Mouse (Mus musculus) ovary, postnatal 36 days (tissue): ENCODE measurements around the gene Mcts2.
"Not testable (repeated sequence)": the region's sequence is repeated elsewhere in the genome, so short reads cannot be mapped to it uniquely, and the experiment has no call there.

Source experiments
- DNase-seq: peaks from one replicate; pipeline ENCODE4 v3.0.0; 2022; ENCODE audit warnings: low spot score, mixed read lengths

Mcts2 gene

DNA sequence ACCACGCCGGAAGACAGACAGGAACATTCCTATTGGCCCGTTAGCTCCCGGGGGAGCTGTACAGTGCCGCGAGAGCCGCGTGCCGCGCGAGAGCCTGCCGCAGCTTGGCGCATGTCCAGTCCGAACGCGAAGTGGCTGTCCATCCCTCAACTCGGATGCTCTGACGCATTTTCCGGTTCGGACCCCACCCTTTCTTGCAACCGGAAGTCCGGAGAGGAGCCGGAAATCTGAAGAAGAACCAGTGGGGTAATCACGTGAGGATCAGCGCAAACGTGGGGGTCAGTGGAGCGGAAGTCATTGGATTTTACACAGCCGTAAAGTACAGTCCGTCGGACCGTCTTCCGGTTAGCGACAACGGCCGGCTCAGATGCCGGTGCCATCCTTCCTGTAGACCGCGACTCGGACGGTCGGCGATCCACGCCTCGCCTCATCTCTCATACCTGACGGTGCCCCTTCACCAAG, at the start of gene Mcts2:
TSS of gene Mcts2 (plus strand) at position 230 of the 462 bp plus-strand sequence.
- peak; percentile 91 for DNase-seq

DNA sequence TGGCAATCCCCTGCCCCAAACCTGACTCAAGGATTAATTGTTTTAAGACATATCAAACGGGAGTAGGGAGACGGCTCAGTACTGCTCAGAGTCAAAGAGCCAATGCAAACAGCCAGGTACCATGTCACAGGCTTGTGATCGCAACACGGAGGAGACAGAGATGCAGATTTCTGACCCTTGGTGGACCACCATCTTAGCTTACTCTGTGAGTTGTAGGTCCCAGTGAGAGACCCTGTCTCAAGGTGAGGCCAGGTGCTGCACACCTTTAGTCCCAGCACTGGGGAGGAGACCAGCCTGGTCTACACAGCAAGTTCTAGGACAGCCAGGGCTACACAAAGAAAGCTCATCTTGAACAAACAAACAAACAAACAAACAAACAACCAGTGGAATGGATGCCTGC, 49.5 kb upstream of the Mcts2 start:
- DNase-seq = no peak

DNA sequence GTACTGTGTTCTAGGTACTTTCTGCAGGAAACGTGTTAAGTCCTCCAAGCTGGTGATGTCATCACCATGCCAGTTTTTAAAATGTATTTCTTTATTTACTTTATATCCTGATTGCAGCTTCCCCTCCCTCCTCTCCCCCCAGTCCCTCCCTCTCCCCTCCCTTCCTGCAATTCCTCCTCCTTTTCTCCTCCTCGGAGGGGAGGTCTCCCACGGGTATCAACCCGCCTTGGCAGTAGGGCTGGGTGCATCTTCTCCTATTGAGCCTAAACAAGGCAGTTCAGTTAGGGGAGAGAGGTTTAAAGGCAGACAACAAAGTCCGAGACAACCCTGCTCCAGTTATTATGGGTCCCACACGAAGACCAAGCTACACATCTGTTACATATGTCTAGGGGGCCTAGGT, 48.0 kb upstream of the Mcts2 start:
- DNase-seq = no peak

DNA sequence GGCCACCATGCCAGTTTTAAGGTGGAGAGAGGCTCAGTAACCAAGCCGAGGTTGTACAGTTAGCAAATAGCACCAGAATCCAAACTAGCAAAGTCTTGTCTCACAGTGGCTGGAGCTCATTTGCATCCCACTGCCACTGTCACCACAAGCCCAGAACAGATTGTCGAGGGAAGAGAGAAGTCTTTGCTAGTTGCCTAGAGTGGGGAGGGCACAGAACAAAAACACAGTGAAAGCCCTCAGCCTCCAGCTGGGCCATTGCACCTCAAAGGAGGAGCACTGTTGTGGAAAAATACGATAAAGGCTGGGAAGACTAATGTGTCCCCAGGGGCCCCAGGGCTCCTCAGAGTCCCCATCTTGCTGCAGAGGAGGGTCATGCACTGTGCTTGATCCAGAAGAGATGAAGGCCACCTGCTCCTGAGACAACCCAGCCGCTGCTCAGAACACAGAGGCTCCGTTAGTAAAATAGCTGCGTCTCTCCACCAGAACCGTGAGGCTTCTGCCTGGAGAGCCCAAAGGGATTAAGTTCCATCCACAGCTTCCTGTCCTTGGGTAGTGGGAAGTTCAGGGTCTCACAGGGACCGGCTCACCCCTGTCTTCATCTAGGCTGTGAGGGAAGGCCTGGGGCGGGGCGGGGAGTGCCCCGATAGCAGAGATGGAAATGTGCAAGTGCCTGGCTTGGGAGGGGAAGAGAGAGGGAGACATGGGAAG, 47.3 kb upstream of the Mcts2 start:
- DNase-seq = peak; percentile 60

DNA sequence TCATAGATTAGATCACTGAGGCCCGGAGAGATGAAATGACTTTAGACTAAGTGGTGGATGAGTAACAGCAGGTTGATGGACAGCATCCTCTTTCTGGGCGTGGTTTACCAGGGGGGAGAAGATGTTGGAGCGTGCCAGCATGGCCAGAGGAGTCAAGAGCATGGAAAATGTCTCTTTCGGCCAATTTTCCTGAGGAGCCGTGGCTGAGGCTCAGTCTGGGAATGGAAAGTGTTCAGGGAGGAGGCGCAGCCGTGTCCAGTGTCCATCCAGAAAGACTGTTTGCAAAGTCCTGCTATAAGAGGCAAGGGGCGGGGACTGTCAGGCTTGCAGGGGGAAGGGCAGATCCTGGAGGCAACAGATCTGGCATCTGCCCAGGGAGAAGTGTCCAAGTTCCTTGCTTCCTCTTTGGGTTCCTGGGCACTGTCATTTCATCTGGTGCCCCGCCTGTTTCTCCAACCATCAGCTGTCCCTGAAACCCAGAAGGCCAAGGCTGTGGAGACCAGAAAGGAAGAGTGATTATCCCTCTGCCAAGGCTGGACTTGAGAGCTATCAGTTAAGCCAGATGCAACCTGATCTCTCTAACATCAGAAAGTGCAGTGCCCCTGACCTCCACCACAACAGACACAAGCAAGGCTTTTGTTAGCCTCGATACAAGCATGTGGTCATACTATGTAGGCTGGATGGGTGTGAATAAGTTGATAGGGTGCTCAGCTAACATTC, 33.8 kb upstream of the Mcts2 start:
- peak; percentile 26 for DNase-seq

DNA sequence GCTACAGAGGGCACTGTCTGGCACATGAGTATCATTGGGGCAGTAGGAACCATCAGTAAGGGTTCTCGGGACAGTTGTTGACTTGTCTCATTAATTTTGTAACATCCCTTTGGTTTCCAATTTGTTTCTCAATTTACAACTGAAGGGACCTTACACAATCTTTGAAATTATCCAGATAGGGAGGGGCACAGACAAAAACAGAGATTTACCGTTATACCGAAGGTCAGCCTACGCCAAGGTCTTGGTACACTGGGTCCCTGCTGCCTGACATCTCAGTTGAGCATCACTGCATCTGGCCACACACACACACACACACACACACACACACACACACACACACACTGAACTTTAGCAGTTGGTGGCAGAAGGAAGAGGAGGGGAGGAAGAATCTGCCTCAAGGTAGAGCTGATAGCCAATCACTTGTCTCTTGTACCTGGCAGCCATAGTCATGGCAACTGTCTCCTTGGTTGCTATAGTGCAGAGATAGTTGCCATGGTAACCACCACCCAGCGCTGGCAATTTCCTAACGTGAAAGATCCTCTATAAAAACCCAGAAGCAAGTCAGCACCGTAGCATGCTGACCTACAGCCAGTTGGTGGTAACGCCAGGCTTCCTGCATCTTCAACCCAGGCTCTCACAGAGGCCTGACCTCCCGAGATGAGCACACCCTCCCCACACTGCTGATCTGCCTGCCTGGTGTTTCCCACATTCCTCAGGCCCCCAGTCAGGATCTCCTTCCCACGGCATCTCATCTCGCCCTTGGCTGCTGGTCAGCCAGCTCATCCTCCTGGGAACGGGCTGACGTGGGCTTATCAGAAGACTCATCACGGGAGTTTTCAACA, 32.7 kb upstream of the Mcts2 start:
- no peak for DNase-seq

DNA sequence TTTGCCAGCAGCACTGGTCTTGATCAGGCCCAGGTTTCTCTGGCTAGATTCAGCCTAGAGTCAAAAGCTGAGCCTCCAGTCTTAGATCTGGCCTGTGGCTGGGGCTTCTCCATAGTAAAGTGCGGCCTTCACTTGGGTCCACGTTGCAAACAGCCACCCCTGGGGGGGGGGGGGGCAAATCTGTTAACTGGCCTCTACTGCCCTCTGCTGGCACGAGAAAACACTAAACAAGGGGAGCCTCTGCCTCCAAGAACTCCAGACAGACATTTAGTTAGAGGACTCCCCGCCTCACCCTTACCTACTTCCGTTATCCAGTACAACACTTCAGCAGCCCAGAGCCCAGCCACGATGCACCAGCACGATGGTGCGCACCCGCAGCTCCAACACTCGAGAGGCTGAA, 29.4 kb upstream of the Mcts2 start:
- DNase-seq = no peak

DNA sequence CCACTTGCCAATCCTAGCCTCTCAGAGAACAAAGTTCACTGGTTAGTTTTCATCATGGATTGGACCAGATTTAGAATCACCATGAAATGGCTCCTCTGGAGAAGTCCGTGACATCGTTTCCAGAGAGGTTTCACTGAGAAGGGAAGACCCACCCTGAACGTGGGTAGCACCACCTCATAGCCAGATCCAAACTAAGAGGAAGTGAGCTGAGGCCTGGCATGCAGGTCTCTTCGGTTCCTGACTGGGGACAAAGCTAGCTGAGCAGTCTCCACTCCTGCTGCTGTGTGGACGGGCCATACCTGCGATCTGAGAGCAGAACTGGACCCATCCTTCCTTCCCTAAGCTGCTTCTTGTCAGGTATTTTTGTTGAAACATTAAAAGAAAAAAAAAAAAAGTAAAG, 25.7 kb upstream of the Mcts2 start:
- no peak for DNase-seq

DNA sequence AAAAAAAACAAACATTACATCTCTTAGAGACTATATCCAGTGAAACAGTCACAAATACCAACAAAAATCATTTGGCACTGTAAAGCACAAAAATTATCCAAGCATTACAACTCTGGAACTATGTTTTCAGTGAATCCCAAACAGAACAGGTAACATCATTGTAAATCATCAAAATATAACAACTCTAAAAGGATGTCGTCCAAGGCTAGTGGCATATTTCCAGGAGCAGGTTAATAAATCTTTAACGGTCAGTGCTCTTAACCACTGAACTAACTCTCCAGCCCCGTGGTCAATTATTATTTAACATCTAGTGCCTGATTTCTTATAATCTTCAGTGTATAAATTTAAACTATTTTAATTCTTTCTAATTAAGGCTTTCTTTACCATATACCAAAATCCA, 20.6 kb upstream of the Mcts2 start:
- not testable (repeated sequence) for DNase-seq

DNA sequence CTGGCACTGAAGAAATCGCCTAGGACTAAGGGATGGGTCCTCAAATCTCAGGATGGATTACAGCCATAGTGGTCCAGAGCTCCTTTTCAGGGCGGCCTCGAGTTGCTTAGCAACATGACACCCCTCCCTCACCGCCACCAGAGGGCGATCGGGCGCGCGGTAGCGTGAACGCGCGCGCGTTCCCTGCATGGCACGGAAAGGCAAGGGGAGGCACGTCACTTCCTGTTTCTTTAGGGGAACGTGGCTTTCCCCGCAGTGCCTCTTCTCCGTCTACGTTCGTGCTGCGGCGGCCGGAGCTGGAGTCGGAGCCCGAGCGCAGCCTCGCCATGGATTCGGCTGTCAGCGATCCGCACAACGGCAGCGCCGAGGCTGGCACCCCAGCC, 17.6 kb upstream of the Mcts2 start, which contains the start of gene H13:
TSS of gene H13 (plus strand) at position 206 of the 383 bp plus-strand sequence.
- peak; percentile 90 for DNase-seq

DNA sequence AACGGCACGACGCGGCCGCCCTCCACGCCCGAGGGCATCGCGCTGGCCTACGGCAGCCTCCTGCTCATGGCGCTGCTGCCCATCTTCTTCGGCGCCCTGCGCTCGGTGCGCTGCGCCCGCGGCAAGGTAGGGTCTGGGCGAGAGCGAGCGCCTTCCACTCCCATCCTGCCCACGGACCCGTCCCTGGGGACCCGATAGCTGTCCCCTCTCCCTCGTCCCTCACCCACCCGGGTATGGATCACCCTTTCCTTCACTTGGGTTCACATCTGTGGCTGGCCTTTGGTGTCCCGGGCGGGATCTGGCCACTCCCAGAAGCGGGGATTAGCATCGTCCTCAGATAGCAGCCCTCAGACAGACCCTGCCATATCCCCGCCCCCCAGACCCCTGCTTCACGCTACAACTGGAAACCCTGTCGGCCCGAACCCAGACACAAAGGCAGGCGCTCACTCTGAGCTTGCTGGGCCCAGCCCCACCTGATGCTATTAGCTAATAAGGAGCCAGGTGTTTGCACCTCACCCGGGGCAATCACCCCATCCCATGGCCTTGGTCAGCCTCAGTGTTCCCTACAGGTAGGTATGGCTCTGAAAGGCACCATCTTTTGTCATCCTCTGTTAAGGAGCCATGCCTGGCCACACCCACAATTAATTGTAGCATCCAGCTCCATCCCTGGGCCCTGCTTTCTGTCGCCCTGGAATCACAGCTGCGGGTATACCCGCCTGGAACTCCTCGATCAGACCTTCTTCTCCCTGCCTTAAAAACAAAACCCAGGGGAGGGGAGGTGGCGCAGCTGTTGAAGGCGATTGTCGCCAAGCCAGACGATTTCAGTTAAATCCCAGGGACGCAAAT, 17.0 kb upstream of the Mcts2 start:
- DNase-seq = no peak

DNA sequence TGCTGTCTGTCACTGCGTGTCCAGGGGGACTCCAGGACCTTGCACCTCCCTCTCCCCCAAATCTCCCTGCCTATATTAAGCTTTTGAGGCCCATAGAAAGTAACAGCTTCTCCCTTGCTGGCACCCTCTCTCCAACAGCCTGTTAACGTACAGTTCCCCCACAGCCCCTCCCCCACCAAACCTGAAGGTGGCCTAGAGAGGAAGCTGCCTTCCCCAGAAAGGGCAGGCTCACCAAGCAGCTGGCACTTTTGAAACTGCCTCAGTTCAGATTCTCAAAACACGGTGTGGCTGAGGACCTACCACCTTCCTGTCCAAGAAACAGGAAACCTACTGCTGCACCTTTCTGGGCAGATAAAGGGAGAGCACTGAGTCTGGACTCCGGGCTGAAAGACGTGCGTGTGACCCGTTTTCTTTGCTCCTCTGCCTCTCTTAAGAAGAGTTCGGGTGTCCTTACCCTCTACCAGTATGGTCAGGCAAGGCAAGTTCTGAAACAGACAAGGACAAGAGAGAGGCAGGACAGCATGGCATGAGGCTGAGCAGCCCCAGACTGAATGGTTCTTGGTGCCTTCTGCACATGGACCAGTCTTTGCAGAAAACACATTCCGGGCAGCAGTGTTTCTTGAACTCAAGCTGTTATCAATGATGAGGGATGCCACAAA, 15.7 kb upstream of the Mcts2 start:
- DNase-seq = no peak

DNA sequence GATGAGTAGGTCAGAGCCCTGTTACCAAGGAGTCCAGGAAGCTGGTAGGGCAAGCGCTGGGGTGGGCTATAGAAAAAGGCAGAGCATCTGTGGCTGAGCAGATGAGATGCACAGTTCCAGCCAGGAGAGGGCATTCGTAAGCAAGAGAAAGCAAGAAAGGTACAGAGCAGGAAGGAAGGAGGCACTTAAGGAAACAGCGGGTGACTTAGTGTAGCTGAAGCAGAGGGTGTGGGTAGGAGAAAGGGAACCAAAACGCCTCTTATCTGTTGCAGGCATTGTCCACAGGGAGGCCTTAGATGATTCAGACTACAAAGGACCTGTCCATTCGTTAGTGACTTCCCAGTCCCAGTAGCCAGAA, 15.2 kb upstream of the Mcts2 start:
- no peak for DNase-seq

DNA sequence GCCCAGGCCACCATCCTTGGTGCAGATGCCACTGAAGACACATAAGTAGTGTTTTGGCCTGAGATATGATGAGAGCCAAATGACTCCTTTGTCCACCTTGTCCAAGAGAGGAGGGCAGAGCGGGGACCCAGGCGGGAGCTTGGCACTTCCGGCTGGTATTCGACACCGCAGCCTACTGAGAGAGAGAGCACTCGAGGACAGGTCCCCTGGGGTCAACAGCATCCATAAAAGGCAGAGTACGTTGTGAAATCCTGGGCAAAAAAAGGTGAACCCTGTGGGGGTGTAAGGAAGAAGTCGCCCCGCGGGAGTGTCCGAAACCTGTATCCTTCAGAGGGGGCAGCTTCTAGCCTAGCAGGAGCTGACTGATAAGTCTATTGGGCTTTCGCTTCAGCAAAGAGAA, 14.7 kb upstream of the Mcts2 start:
- DNase-seq = no peak

DNA sequence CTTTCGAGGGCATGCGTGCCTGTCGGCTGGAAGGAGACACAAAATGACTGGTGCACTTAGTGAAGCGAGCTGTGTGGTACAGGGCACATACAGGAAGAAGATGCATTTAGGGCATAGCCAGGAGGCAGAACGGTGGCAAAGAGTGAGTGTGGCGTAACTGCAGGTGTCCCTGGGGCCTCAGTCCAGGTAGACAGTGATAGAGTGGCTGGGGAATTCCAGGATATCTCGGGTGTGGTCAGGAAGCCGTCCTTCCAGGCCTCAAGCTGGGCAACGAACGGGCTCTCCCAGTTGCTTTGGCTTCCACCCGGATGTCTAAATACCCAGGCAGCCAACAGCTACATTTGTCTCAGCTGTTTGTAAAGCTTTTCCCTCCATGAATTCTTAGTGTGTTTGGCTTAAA, 12.7 kb upstream of the Mcts2 start:
- DNase-seq = no peak

DNA sequence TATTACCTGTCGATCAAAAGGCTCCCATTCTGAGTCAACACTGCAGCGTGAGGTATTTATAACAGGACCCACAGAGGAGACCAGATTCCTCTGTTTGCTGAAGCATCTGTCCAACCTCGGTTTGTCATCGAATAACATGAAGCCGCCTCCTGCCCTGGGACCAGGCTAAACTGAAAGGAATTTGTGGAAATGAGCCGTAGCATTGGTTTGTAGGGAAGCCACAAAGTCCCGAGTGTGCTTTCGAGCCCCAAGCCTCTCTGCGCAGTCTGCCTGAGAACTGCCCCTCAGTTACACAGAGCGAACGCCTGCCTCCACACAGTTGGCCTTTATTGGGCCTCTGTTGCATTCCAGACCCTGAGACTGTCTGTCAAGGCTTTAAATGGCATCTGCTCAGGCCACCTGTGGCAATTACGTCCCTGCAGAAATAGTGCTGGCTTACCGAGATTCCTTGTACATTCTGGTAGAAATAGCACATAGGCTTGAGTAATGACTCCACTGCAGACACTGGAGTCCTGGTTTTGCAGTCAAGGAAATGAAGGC, 11.5 kb upstream of the Mcts2 start:
- no peak for DNase-seq

DNA sequence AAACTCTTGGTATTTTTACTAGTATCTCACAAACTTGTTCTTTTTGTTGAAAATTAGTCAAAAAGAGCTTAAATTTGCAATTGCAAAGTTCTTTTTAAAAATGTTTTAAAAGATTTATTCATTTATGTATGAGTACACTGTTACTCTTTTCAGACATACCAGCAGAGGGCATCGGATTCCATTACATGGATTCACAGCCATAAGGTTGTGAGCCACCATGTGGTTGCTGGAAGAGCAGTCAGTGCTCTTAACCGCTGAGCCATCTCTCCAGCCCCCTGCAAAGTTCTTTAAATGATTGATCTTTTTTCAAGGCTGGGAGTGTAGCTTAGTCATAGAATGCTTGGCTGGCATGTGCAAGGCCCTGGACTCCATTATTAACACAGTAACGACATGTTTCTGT, 8.5 kb upstream of the Mcts2 start:
- DNase-seq = no peak

DNA sequence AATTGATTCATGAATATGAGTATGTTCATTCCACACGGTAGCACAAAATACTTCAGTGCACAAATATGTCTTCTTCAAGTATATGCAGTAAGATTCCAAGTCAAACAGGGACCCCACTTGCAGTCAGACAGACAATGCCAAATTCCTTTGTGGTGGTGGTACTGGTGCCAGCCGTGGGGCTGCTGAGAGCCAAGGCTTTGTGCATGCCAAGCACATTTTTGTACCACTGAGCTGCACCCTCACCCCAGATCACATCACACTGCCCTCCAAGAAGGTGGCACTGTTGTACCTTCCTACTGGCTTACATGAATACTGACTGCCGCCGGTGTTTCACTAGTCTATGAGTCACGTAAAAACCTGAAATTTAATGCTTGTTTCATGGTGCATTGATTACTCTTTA, 7.9 kb upstream of the Mcts2 start:
- DNase-seq = no peak

DNA sequence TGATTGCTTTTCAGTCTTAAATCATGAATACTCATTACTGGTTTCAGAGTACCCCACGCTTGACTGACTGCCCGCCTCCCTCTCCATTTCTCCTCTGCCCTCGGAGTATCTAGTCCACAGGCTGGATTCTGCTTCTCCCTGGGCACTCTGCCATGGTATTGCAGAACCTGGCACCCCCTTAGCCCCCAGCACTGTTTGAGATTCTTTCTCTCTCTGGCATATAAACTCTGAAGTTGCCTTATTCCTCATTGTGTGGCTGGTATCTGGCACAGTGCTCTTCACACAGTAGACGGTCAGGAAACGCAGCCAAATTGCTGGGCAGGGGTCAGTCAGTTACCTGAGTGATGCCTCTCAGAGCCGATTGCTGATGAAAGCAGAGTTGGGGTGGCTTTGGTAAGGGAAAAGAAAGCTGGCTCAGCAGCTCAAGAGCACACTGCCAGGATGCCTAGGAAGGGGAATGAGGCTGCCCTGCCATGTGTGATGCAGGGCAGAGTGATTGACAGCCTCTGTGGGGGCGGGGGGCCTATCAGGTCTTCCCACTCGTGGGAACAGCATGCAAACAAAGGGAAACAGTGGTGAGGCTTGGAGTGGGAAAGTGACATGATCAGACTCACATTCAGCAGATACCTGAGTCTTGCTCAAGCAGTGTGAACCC, 7.0 kb upstream of the Mcts2 start:
- no peak for DNase-seq

DNA sequence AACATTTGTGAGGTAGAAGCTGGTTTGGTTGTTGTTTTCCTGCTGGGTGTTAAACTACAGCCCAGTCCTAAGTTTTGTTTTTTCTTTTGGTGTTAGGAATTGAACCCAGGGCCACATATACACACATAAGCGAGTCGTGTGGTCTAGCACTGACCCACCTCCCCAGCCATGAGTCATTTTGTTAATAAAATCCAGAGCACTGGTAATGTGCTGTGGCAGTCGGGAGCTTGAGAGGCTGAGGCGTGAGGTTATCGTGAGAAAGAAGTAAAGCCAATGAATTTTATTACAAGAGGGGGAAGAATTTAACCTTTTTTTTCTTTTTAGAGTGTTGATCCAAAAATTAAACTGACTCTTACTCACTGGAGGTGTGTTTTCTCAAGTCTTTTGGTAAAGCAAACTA, 3.7 kb upstream of the Mcts2 start:
- DNase-seq = no peak

DNA sequence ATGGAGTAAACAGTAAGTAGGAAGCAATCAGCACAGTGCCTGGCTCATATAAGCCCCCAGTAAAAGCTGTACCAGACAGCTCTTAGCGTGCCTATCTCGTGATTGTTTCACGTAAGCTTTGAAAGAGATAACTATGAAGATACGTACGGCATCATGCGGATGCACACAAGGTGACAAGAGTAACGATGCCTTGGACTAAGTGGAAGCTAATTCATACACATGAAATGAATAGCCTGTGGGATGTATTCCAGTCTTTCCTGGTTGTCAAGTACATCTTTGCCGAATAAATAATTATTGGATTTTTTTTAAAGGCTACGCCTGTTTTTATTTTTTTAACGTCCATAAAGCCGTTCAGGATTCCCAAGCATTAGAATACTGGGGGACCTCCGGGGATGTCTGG, 436 bp upstream of the Mcts2 start:
- no peak for DNase-seq
